Comparison of ENCODE assay signal across 8 mouse cellular contexts in genomic region chr2:117120246-117121211, GRCm38 (mm10). TPM values are rescaled to one million over a fixed set of nuclear protein-coding genes. Genes with fewer than 3 reads are reported as not detected.
DNase-seq lines count a peak whose midpoint lies in the region; ATAC-seq lines count a peak whose summit lies in the region.

No protein-coding gene starts in this region.

- intact Hi-C loops in heart, postnatal 14 days (cut with DNase I), result loop anchor here (2.0 kb wide), 4 partner anchors 60 to 220 kb away; no protein-coding TSS in a partner anchor

- H3K36me3 ChIP-seq in forebrain, embryonic 14.5 days (ENCODE audit: control insufficient read depth, insufficient read depth, low read length), result no peaks in the 10 kb centered on the region
- no peaks in the 10 kb centered on the region for H3K36me3 ChIP-seq in neural tube, embryonic 15.5 days

- H3K4me2 ChIP-seq in forebrain, embryonic 14.5 days (ENCODE audit: low read length), result peak overlapping the region; percentile 79
- H3K4me2 ChIP-seq in neural tube, embryonic 15.5 days, result peak overlapping the region; percentile 69

- peak overlapping the region; percentile 96 for H3K9ac ChIP-seq in forebrain, embryonic 14.5 days (ENCODE audit: low read length)
- H3K9ac ChIP-seq in neural tube, embryonic 15.5 days (replicated peaks), result peak overlapping the region; percentile 93

- H3K9me3 ChIP-seq in forebrain, embryonic 14.5 days (replicated peaks; ENCODE audit: control insufficient read depth, low read length), result no peaks in the 10 kb centered on the region
- H3K9me3 ChIP-seq in neural tube, embryonic 15.5 days (replicated peaks), result no peaks in the 10 kb centered on the region

- ATAC-seq in forebrain, embryonic 14.5 days, result peak; percentile 86
- peak; percentile 87 for ATAC-seq in neural tube, embryonic 15.5 days (ENCODE audit: low FRiP score)

- peak overlapping the region; percentile 91 for H3K4me3 ChIP-seq in forebrain, embryonic 14.5 days (ENCODE audit: low read depth, low read length)
- peak overlapping the region; percentile 95 for H3K4me3 ChIP-seq in neural tube, embryonic 15.5 days (replicated peaks)

- no peaks in the 10 kb centered on the region for H3K27me3 ChIP-seq in forebrain, embryonic 14.5 days (replicated peaks; ENCODE audit: control insufficient read depth, insufficient read depth, low read length)
- no peaks in the 10 kb centered on the region for H3K27me3 ChIP-seq in neural tube, embryonic 15.5 days (replicated peaks)

- WGBS in forebrain, embryonic 14.5 days, result 1% methylated on average over 95 of the region's 101 CpGs
- WGBS in neural tube, embryonic 15.5 days, result under 1% methylated on average over 91 of the region's 101 CpGs

- peak; percentile 95 for DNase-seq in ES-CJ7 (ENCODE audit: low read depth, low spot score)
- peak; percentile 90 for DNase-seq in cerebellum, adult 11 months
- peak; percentile 98 for DNase-seq in forebrain, embryonic 14.5 days (ENCODE audit: low spot score)
- peak; percentile 88 to 90 for DNase-seq in heart, postnatal 14 days
- peak; percentile 91 for DNase-seq in layer of hippocampus, adult 11-12 months (ENCODE audit: low spot score)
- DNase-seq in lung, adult 18-20 months, result peak; percentile 88
- DNase-seq in testis, postnatal 14 days (ENCODE audit: low spot score), result peak; percentile 92

- H3K27ac ChIP-seq in forebrain, embryonic 14.5 days (ENCODE audit: low read depth, low read length), result peak overlapping the region; percentile 99
- peak overlapping the region; percentile 99 for H3K27ac ChIP-seq in neural tube, embryonic 15.5 days (replicated peaks)

- peaks cover 13% of the 10 kb centered on the region for H3K4me1 ChIP-seq in forebrain, embryonic 14.5 days (ENCODE audit: control insufficient read depth, insufficient read depth, low read length)
- peaks cover 19% of the 10 kb centered on the region for H3K4me1 ChIP-seq in neural tube, embryonic 15.5 days

RNA-seq across cellular contexts. Expression of gene Spred1, which starts 0.6 kb away (rescaled TPM):
- polyA plus RNA-seq in forebrain, embryonic 14.5 days (2014; fragmentation: Nextera tagmentation; extraction: Ambion mirVana), result 11.2 and 11.5 TPM in 2 replicates
- total RNA-seq in heart, postnatal 14 days (2021), result 10 to 100 TPM; 18.8 to 20.5 TPM
- 11.2 and 13.3 TPM in 2 replicates for polyA plus RNA-seq in neural tube, embryonic 15.5 days (2015; fragmentation: Nextera tagmentation; extraction: Ambion mirVana)

Comparison
In these comparisons a context has a peak if more than half of its experiments do, and no peak if none do; other contexts are left out.
1. Peak in every context shown above with its lines: DNase-seq, ATAC-seq, H3K4me3 ChIP-seq and H3K27ac ChIP-seq.